20 mouse cellular contexts compared by ENCODE assay signal in the genomic region with DNA sequence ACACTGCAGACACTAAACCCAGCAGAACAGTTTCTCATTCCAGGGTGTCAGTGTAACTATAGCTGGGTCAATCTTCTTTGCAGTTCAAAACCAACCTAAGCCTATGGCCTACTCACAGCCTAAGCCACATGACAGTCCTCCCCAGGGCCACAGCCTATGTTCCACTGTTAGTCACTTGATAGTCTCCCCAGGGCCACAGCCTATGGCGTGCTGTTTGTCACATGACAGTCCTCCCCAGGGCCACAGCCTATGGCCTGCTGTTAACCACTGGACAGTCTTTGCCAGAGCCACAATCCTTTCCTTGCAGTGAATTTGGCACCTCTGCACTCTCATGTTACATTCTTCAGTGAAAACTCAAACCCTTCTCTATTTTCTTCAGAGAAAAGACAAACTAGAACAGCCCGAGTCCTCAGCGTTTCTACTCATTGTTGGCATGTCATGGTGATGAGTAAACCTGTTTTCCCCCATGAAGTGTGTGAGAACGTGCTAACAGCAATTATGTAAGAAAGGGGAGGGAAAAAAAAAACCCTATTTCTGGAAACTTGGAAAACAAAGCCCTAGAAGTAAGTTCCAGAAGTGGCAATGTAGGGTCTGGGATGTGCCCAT.
A peak's percentile ranks its signal among the peaks of the same experiment; 100 is the strongest.
DNase-seq lines count a peak whose midpoint lies in the region; ATAC-seq lines count a peak whose summit lies in the region.
"Had no signal": no experiment of that assay in that cellular context is flagged by ENCODE, and none has a peak within 500 bp of the region (broad histone marks: within the 10 kb centered on the region; RNA-seq: fewer than 3 reads in every experiment).

No protein-coding gene starts in this region.

- no peak overlapping the region for H3K9ac ChIP-seq in midbrain, embryonic 11.5 days (ENCODE audit: low read length)
- no peak overlapping the region for H3K9ac ChIP-seq in midbrain, embryonic 16.5 days (ENCODE audit: low read depth, low read length)
- H3K9ac ChIP-seq: embryonic facial prominence, embryonic 13.5 days; forebrain, embryonic 13.5 days; heart, embryonic 13.5 days; hindbrain, embryonic 13.5 days; kidney, embryonic 15.5 days; liver, embryonic 14.5 days; neural tube, embryonic 15.5 days had no signal

- DNase-seq in frontal cortex, postnatal 25 days (ENCODE audit: low spot score in 2 of 2), result no peak
- peak; percentile 82 for DNase-seq in midbrain, embryonic 11.5 days (ENCODE audit: low spot score, missing footprints)
- DNase-seq in brain, adult 2 months (ENCODE audit: low read depth, low spot score), result peak; percentile 70
- DNase-seq in cerebellum, adult 18-20 months, result no peak
- DNase-seq in yolk sac, embryonic 10.5 days (ENCODE audit: low spot score), result no peak
- DNase-seq: adrenal gland, postnatal 25 days; B cell, adult 2 months; cerebellum, adult 8-10 months; lung, postnatal 10 days; midbrain, embryonic 14.5 days had no signal

- no peak overlapping the region for H3K27ac ChIP-seq in midbrain, embryonic 11.5 days (ENCODE audit: low read depth, low read length)
- H3K27ac ChIP-seq in midbrain, embryonic 16.5 days (ENCODE audit: low read length), result no peak overlapping the region
- H3K27ac ChIP-seq: embryonic facial prominence, embryonic 13.5 days; forebrain, embryonic 13.5 days; heart, embryonic 13.5 days; hindbrain, embryonic 13.5 days; kidney, embryonic 15.5 days; liver, embryonic 14.5 days; neural tube, embryonic 15.5 days had no signal

- 67% methylated on average over 4 of the region's 4 CpGs for WGBS in midbrain, embryonic 11.5 days
- whole genome bisulfite sequencing in midbrain, embryonic 16.5 days, result 65% methylated on average over 4 of the region's 4 CpGs

- no peaks in the 10 kb centered on the region for H3K9me3 ChIP-seq in midbrain, embryonic 11.5 days (ENCODE audit: control insufficient read depth, low read length)
- H3K9me3 ChIP-seq in midbrain, embryonic 16.5 days (replicated peaks; ENCODE audit: control insufficient read depth, low read length, poor library complexity, severe bottlenecking), result no peaks in the 10 kb centered on the region
- H3K9me3 ChIP-seq: embryonic facial prominence, embryonic 13.5 days; forebrain, embryonic 13.5 days; heart, embryonic 13.5 days; hindbrain, embryonic 13.5 days; kidney, embryonic 15.5 days; neural tube, embryonic 15.5 days had no signal

- H3K4me3 ChIP-seq in midbrain, embryonic 11.5 days (ENCODE audit: low read depth, low read length), result no peak overlapping the region
- no peak overlapping the region for H3K4me3 ChIP-seq in midbrain, embryonic 16.5 days (ENCODE audit: low read depth, low read length)
- H3K4me3 ChIP-seq: embryonic facial prominence, embryonic 13.5 days; forebrain, embryonic 13.5 days; heart, embryonic 13.5 days; hindbrain, embryonic 13.5 days; kidney, embryonic 15.5 days; neural tube, embryonic 15.5 days had no signal

- no peak overlapping the region for H3K4me2 ChIP-seq in midbrain, embryonic 11.5 days
- no peak overlapping the region for H3K4me2 ChIP-seq in midbrain, embryonic 16.5 days (ENCODE audit: low read length)
- H3K4me2 ChIP-seq: embryonic facial prominence, embryonic 13.5 days; forebrain, embryonic 13.5 days; heart, embryonic 13.5 days; hindbrain, embryonic 13.5 days; kidney, embryonic 15.5 days; neural tube, embryonic 15.5 days had no signal

- H3K27me3 ChIP-seq in midbrain, embryonic 11.5 days (ENCODE audit: control insufficient read depth, insufficient read depth, low read length), result no peaks in the 10 kb centered on the region
- H3K27me3 ChIP-seq in midbrain, embryonic 16.5 days (ENCODE audit: control insufficient read depth, insufficient read depth, low read depth, low read length), result no peaks in the 10 kb centered on the region
- H3K27me3 ChIP-seq: embryonic facial prominence, embryonic 13.5 days; forebrain, embryonic 13.5 days; heart, embryonic 13.5 days; hindbrain, embryonic 13.5 days; kidney, embryonic 15.5 days; neural tube, embryonic 15.5 days had no signal

- H3K36me3 ChIP-seq in midbrain, embryonic 11.5 days (ENCODE audit: control insufficient read depth, insufficient read depth, low read length), result no peaks in the 10 kb centered on the region
- no peaks in the 10 kb centered on the region for H3K36me3 ChIP-seq in midbrain, embryonic 16.5 days (ENCODE audit: control insufficient read depth, insufficient read depth, low read length)
- H3K36me3 ChIP-seq: embryonic facial prominence, embryonic 13.5 days; heart, embryonic 13.5 days; hindbrain, embryonic 13.5 days; kidney, embryonic 15.5 days; neural tube, embryonic 15.5 days had no signal

- ATAC-seq in frontal cortex, adult (ENCODE audit: low TSS enrichment), result peak; percentile 65
- ATAC-seq in midbrain, embryonic 11.5 days (ENCODE audit: low FRiP score), result no peak
- ATAC-seq in midbrain, embryonic 16.5 days, result no peak
- peak; percentile 37; the same call in 1 of the 2 replicates for ATAC-seq in megakaryocyte-erythroid progenitor cell, adult 5-6 weeks (replicated peaks; ENCODE audit: low FRiP score, low TSS enrichment, poor library complexity, severe bottlenecking)
- ATAC-seq: forebrain, embryonic 13.5 days had no signal

- no peaks in the 10 kb centered on the region for H3K4me1 ChIP-seq in midbrain, embryonic 11.5 days (ENCODE audit: control insufficient read depth, insufficient read depth, low read length)
- peaks cover 5% of the 10 kb centered on the region; the same call in 1 of the 2 replicates for H3K4me1 ChIP-seq in midbrain, embryonic 16.5 days (ENCODE audit: control insufficient read depth, insufficient read depth, low read length)
- H3K4me1 ChIP-seq: forebrain, embryonic 13.5 days; heart, embryonic 13.5 days; kidney, embryonic 15.5 days; neural tube, embryonic 15.5 days had no signal

Comparison
In these comparisons a context has a peak if more than half of its experiments do, and no peak if none do; other contexts are left out.
1. ATAC-seq: peak in frontal cortex, adult (single experiment) and megakaryocyte-erythroid progenitor cell, adult 5-6 weeks (single experiment); none in midbrain, embryonic 11.5 days (single experiment) and midbrain, embryonic 16.5 days (single experiment).
2. DNase-seq: peak in midbrain, embryonic 11.5 days (single experiment) and brain, adult 2 months (single experiment); none in frontal cortex, postnatal 25 days (0 of 2), cerebellum, adult 18-20 months (0 of 2) and yolk sac, embryonic 10.5 days (single experiment).